Mouse (Mus musculus): ENCODE results near the gene Psmd13. TPM values are rescaled to one million over a fixed set of nuclear protein-coding genes. Genes with fewer than 3 reads are reported as not detected.
A peak's percentile ranks its signal among the peaks of the same experiment; 100 is the strongest.
"Not testable (repeated sequence)": the region's sequence is repeated elsewhere in the genome, so short reads cannot be mapped to it uniquely, and the experiment has no call there.

Gene Psmd13
- polyA plus RNA-seq, 1 experiment = 251 TPM

GRCm38 (mm10) chr7:140880419-140880818, 1.3 kb upstream of the Psmd13 start:
- Histone ChIP-seq H3K4me1 (ENCODE audit: control insufficient read depth, insufficient read depth, low read length) (no peaks in the 10 kb centered on the region), H3K9ac (ENCODE audit: low read depth, poor library complexity, severe bottlenecking) (no peak overlapping the region), H3K27ac (ENCODE audit: insufficient read depth, low read length) (no peak overlapping the region), H3K36me3 (ENCODE audit: control insufficient read depth, insufficient read depth, low read length, poor library complexity, severe bottlenecking) (no peaks in the 10 kb centered on the region; the same call in 1 of the 2 replicates), H3K9me3 (replicated peaks; ENCODE audit: control insufficient read depth, insufficient read depth, low read length, poor library complexity, severe bottlenecking) (no peaks in the 10 kb centered on the region), H3K27me3 (ENCODE audit: control insufficient read depth, insufficient read depth, low read length, poor library complexity, severe bottlenecking) (no peaks in the 10 kb centered on the region), H3K4me3 (ENCODE audit: low read depth, low read length) (no peak overlapping the region)
- TF ChIP-seq POLR2A (IDR thresholded peaks at IDR 0.05; ENCODE audit: insufficient read depth, low read length) = no peak
- no peak for TF ChIP-seq CTCF (IDR thresholded peaks at IDR 0.05; ENCODE audit: low read depth, low read length)
- TF ChIP-seq EP300 (IDR thresholded peaks at IDR 0.05; ENCODE audit: insufficient read depth, low read depth, low read length) = no peak

- H3K9ac ChIP-seq (ENCODE audit: low read depth, poor library complexity, severe bottlenecking) = peak overlapping the region; percentile 59
- no peak overlapping the region for H3K27ac ChIP-seq (ENCODE audit: insufficient read depth, low read length)
- no peaks in the 10 kb centered on the region for H3K9me3 ChIP-seq (replicated peaks; ENCODE audit: control insufficient read depth, insufficient read depth, low read length, poor library complexity, severe bottlenecking)
- TF ChIP-seq POLR2A (IDR thresholded peaks at IDR 0.05; ENCODE audit: insufficient read depth, low read length) (no peak), EP300 (IDR thresholded peaks at IDR 0.05; ENCODE audit: insufficient read depth, low read depth, low read length) (peak; percentile 81)
- peak overlapping the region; percentile 47 for H3K4me3 ChIP-seq (ENCODE audit: low read depth, low read length)
- no peaks in the 10 kb centered on the region for H3K4me1 ChIP-seq (ENCODE audit: control insufficient read depth, insufficient read depth, low read length)
- H3K36me3 ChIP-seq (ENCODE audit: control insufficient read depth, insufficient read depth, low read length, poor library complexity, severe bottlenecking) = peaks cover 2% of the 10 kb centered on the region
- H3K27me3 ChIP-seq (ENCODE audit: control insufficient read depth, insufficient read depth, low read length, poor library complexity, severe bottlenecking) = no peaks in the 10 kb centered on the region
These were observed 778 bp upstream of the Psmd13 start for GRCm38 (mm10) chr7:140880865-140881515.

- H3K36me3 ChIP-seq (ENCODE audit: control insufficient read depth, insufficient read depth, low read length, poor library complexity, severe bottlenecking) = peaks cover 12% of the 10 kb centered on the region
- H3K27me3 ChIP-seq (ENCODE audit: control insufficient read depth, insufficient read depth, low read length, poor library complexity, severe bottlenecking) = no peaks in the 10 kb centered on the region
- peak overlapping the region; percentile 59 for H3K9ac ChIP-seq (ENCODE audit: low read depth, poor library complexity, severe bottlenecking)
- H3K4me1 ChIP-seq (ENCODE audit: control insufficient read depth, insufficient read depth, low read length) = no peaks in the 10 kb centered on the region
- H3K4me3 ChIP-seq (ENCODE audit: low read depth, low read length) = peak overlapping the region; percentile 96
- no peak overlapping the region for H3K27ac ChIP-seq (ENCODE audit: insufficient read depth, low read length)
- H3K9me3 ChIP-seq (replicated peaks; ENCODE audit: control insufficient read depth, insufficient read depth, low read length, poor library complexity, severe bottlenecking) = no peaks in the 10 kb centered on the region
- no peak for TF ChIP-seq CTCF (IDR thresholded peaks at IDR 0.05; ENCODE audit: low read depth, low read length)
- TF ChIP-seq EP300 (IDR thresholded peaks at IDR 0.05; ENCODE audit: insufficient read depth, low read depth, low read length) = 0 out of 2 replicates have a peak, but pooled peaks have one; percentile 2
- no peak for TF ChIP-seq POLR2A (IDR thresholded peaks at IDR 0.05; ENCODE audit: insufficient read depth, low read length)
These were observed 668 bp downstream of the Psmd13 start for GRCm38 (mm10) chr7:140882469-140882803.

GRCm38 (mm10) chr7:140890636-140891035, 8.9 kb downstream of the Psmd13 start:
- peaks cover 55% of the 10 kb centered on the region for H3K36me3 ChIP-seq (ENCODE audit: control insufficient read depth, insufficient read depth, low read length, poor library complexity, severe bottlenecking)
- H3K4me3 ChIP-seq (ENCODE audit: low read depth, low read length); H3K9ac ChIP-seq (ENCODE audit: low read depth, poor library complexity, severe bottlenecking); H3K9me3 ChIP-seq (replicated peaks; ENCODE audit: control insufficient read depth, insufficient read depth, low read length, poor library complexity, severe bottlenecking); H3K27ac ChIP-seq (ENCODE audit: insufficient read depth, low read length); H3K4me1 ChIP-seq (ENCODE audit: control insufficient read depth, insufficient read depth, low read length); H3K27me3 ChIP-seq (ENCODE audit: control insufficient read depth, insufficient read depth, low read length, poor library complexity, severe bottlenecking): not testable (repeated sequence)

- Histone ChIP-seq H3K9ac (ENCODE audit: low read depth, poor library complexity, severe bottlenecking) (no peak overlapping the region), H3K4me3 (ENCODE audit: low read depth, low read length) (no peak overlapping the region), H3K4me1 (ENCODE audit: control insufficient read depth, insufficient read depth, low read length) (no peaks in the 10 kb centered on the region), H3K9me3 (replicated peaks; ENCODE audit: control insufficient read depth, insufficient read depth, low read length, poor library complexity, severe bottlenecking) (no peaks in the 10 kb centered on the region), H3K27ac (ENCODE audit: insufficient read depth, low read length) (no peak overlapping the region), H3K36me3 (ENCODE audit: control insufficient read depth, insufficient read depth, low read length, poor library complexity, severe bottlenecking) (peaks cover 36% of the 10 kb centered on the region), H3K27me3 (ENCODE audit: control insufficient read depth, insufficient read depth, low read length, poor library complexity, severe bottlenecking) (no peaks in the 10 kb centered on the region)
- TF ChIP-seq POLR2A (IDR thresholded peaks at IDR 0.05; ENCODE audit: insufficient read depth, low read length) = no peak
- TF ChIP-seq CTCF (IDR thresholded peaks at IDR 0.05; ENCODE audit: low read depth, low read length) = no peak
- no peak for TF ChIP-seq EP300 (IDR thresholded peaks at IDR 0.05; ENCODE audit: insufficient read depth, low read depth, low read length)
These were observed 12.3 kb downstream of the Psmd13 start for GRCm38 (mm10) chr7:140894031-140894430.

GRCm38 (mm10) chr7:140894611-140895010, 12.8 kb downstream of the Psmd13 start:
- Histone ChIP-seq H3K9me3 (replicated peaks; ENCODE audit: control insufficient read depth, insufficient read depth, low read length, poor library complexity, severe bottlenecking) (no peaks in the 10 kb centered on the region), H3K27me3 (ENCODE audit: control insufficient read depth, insufficient read depth, low read length, poor library complexity, severe bottlenecking) (no peaks in the 10 kb centered on the region), H3K4me1 (ENCODE audit: control insufficient read depth, insufficient read depth, low read length) (no peaks in the 10 kb centered on the region), H3K27ac (ENCODE audit: insufficient read depth, low read length) (no peak overlapping the region), H3K9ac (ENCODE audit: low read depth, poor library complexity, severe bottlenecking) (no peak overlapping the region), H3K36me3 (ENCODE audit: control insufficient read depth, insufficient read depth, low read length, poor library complexity, severe bottlenecking) (peaks cover 30% of the 10 kb centered on the region), H3K4me3 (ENCODE audit: low read depth, low read length) (no peak overlapping the region)
- TF ChIP-seq EP300 (IDR thresholded peaks at IDR 0.05; ENCODE audit: insufficient read depth, low read depth, low read length) = no peak
- no peak for TF ChIP-seq CTCF (IDR thresholded peaks at IDR 0.05; ENCODE audit: low read depth, low read length)
- no peak for TF ChIP-seq POLR2A (IDR thresholded peaks at IDR 0.05; ENCODE audit: insufficient read depth, low read length)
